ENCODE assay signal across 9 mouse cellular contexts in the genomic region with DNA sequence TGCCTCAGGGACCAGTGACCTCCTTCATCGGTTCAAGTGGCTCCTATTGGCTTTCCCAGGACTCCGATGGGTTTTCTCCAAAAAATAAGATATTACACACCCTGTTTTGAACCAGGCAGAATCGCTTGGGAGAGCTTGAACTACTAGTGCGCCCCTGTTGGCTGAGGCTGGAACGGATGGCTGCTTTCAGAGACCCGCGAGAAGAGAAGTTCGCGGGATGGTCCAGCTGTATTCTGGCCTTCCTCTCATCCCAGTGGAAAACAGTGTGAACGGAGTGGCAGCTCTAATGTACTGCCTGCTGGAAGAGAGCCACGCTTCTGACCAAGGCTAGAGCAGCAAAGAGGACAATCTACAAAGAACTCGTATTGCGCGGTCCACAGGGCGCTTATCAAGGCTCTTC. TPM values are rescaled to one million over a fixed set of nuclear protein-coding genes. Genes with fewer than 3 reads are reported as not detected.
DNase-seq lines count a peak whose midpoint lies in the region; ATAC-seq and TF ChIP-seq lines count a peak whose summit lies in the region.
"Had no signal": no experiment of that assay in that cellular context is flagged by ENCODE, and none has a peak within 500 bp of the region (broad histone marks: within the 10 kb centered on the region; RNA-seq: fewer than 3 reads in every experiment).

No protein-coding gene starts in this region.

- H3K4me2 ChIP-seq in heart, embryonic 14.5 days (ENCODE audit: low read length): peak overlapping the region; percentile 63
- H3K4me2 ChIP-seq in lung, postnatal 0 days (replicated peaks; ENCODE audit: low read depth, low read length): peak overlapping the region; percentile 9; the same call in 1 of the 2 replicates

- intact Hi-C loops in gastrocnemius, postnatal 14 days (cut with DNase I; ENCODE audit: low total_unique reads): loop anchor here (10.0 kb wide), 2 partner anchors 125 to 195 kb away; no protein-coding TSS in a partner anchor

- under 1% methylated on average over 15 of the region's 15 CpGs for WGBS in heart, embryonic 14.5 days
- WGBS in lung, postnatal 0 days: 2% methylated on average over 15 of the region's 15 CpGs

- H3K4me3 ChIP-seq in heart, embryonic 14.5 days (ENCODE audit: control insufficient read depth in 1 of 2, insufficient read depth in 1 of 2, low read depth in 1 of 2, low read length in 2 of 2): peak overlapping the region; percentile 32 to 37
- peak overlapping the region; percentile 1; the same call in 1 of the 2 replicates for H3K4me3 ChIP-seq in lung, postnatal 0 days (ENCODE audit: low read depth, low read length)

- peaks cover 84% of the 10 kb centered on the region for H3K27me3 ChIP-seq in heart, embryonic 14.5 days (ENCODE audit: control insufficient read depth, insufficient read depth, low read length)
- peaks cover 55% of the 10 kb centered on the region for H3K27me3 ChIP-seq in lung, postnatal 0 days (replicated peaks; ENCODE audit: insufficient read depth, low read length)

- no peaks in the 10 kb centered on the region for H3K36me3 ChIP-seq in heart, embryonic 14.5 days (ENCODE audit: control insufficient read depth, insufficient read depth, low read length)
- no peaks in the 10 kb centered on the region for H3K36me3 ChIP-seq in lung, postnatal 0 days (ENCODE audit: insufficient read depth, low read length)

- no peak for ATAC-seq in heart, embryonic 14.5 days (ENCODE audit: insufficient number of reproducible peaks, insufficient read depth, low FRiP score, low read depth)
- peak; percentile 48; the same call in 1 of the 2 replicates for ATAC-seq in lung, postnatal 0 days

- peaks cover 2 to 17% of the 10 kb centered on the region in 2 experiments; a peak in 2 of 4 replicates for H3K4me1 ChIP-seq in heart, embryonic 14.5 days (ENCODE audit: control insufficient read depth in 2 of 2, insufficient read depth in 2 of 2, low read length in 2 of 2)
- peaks cover 3% of the 10 kb centered on the region; the same call in 1 of the 2 replicates for H3K4me1 ChIP-seq in lung, postnatal 0 days (ENCODE audit: insufficient read depth, low read depth, low read length)

- peak; percentile 60 for TF ChIP-seq CTCF in lung, postnatal 0 days (IDR thresholded peaks at IDR 0.05)

- no peaks in the 10 kb centered on the region for H3K9me3 ChIP-seq in heart, embryonic 14.5 days (ENCODE audit: control insufficient read depth, low read length)
- no peaks in the 10 kb centered on the region for H3K9me3 ChIP-seq in lung, postnatal 0 days (ENCODE audit: low read length)

- TF ChIP-seq EP300 in lung, postnatal 0 days (IDR thresholded peaks at IDR 0.05): no peak

- 0 out of 2 replicates have a peak overlapping the region, but pooled peaks have one; percentile 19 for H3K9ac ChIP-seq in heart, embryonic 14.5 days (ENCODE audit: low read length)
- H3K9ac ChIP-seq in lung, postnatal 0 days (replicated peaks; ENCODE audit: low read depth): no peak overlapping the region

- DNase-seq in gastrocnemius, postnatal 10 days: peak; percentile 40
- DNase-seq in gastrocnemius, postnatal 14 days: no peak
- DNase-seq in ZHBTc4 (ENCODE audit: low read depth, low spot score): peak; percentile 64
- DNase-seq in lung, postnatal 0 days (ENCODE audit: low spot score): peak; percentile 56
- DNase-seq in right cerebral cortex, postnatal 14 days: no peak
- DNase-seq in frontal cortex, adult 2 months (ENCODE audit: extremely low spot score in 1 of 2, low spot score in 1 of 2): no peak
- no peak for DNase-seq in thymus, postnatal 14 days

- no peak overlapping the region for H3K27ac ChIP-seq in heart, embryonic 14.5 days (replicated peaks in 1 of 2; ENCODE audit: control insufficient read depth in 1 of 2, insufficient read depth in 1 of 2, low read depth in 2 of 2, low read length in 2 of 2)
- no peak overlapping the region for H3K27ac ChIP-seq in lung, postnatal 0 days (ENCODE audit: low read length)

RNA-seq across cellular contexts. Expression of a gene that starts 8.4 kb away (rescaled TPM):
- 10 to 100 TPM; 13.0 to 13.7 TPM for total RNA-seq in gastrocnemius, postnatal 10 days (2021)
- total RNA-seq in gastrocnemius, postnatal 14 days (2021): 10 to 100 TPM in 1 of 2 experiments, 1 to 10 TPM in 1; 6.2 to 12.2 TPM
- polyA plus RNA-seq in heart, embryonic 14.5 days (2014; fragmentation: Nextera tagmentation; extraction: Ambion mirVana): 0.24 TPM in 1 of 2 replicates, not detected in the other
- not detected in 2 replicates for polyA plus RNA-seq in lung, postnatal 0 days (2015; fragmentation: Nextera tagmentation; extraction: Ambion mirVana)
- polyA plus RNA-seq in frontal cortex, adult 2 months (2012; rRNA removed): 0.68 and 0.69 TPM in 2 replicates
- polyA plus RNA-seq: neural tube, embryonic 14.5 days had no signal

Comparison
In these comparisons a context has a peak if more than half of its experiments do, and no peak if none do; other contexts are left out.
1. DNase-seq: peak in gastrocnemius, postnatal 10 days (single experiment), ZHBTc4 (single experiment) and lung, postnatal 0 days (single experiment); none in gastrocnemius, postnatal 14 days (single experiment), right cerebral cortex, postnatal 14 days (single experiment), frontal cortex, adult 2 months (0 of 2) and thymus, postnatal 14 days (single experiment).